Mouse (Mus musculus): ENCODE measurements around the gene Arhgap9.
A peak's percentile ranks its signal among the peaks of the same experiment; 100 is the strongest.
"Not testable (repeated sequence)": the region's sequence is repeated elsewhere in the genome, so short reads cannot be mapped to it uniquely, and the experiment has no call there.

Arhgap9 gene

GRCm38 (mm10) chr10:127292987-127293538 is 28.7 kb upstream of the Arhgap9 start:
- DNase-seq = peak; percentile 42

GRCm38 (mm10) chr10:127293590-127294113 is 28.1 kb upstream of the Arhgap9 start:
- no peak for DNase-seq

- DNase-seq = no peak
Observed at GRCm38 (mm10) chr10:127294895-127295510, 26.8 kb upstream of the Arhgap9 start.

- DNase-seq = no peak
Observed at GRCm38 (mm10) chr10:127295986-127296794, 25.6 kb upstream of the Arhgap9 start.

- DNase-seq = no peak
Observed at GRCm38 (mm10) chr10:127297015-127297871, 24.5 kb upstream of the Arhgap9 start.

- DNase-seq = no peak
Observed at GRCm38 (mm10) chr10:127300361-127300760, 21.4 kb upstream of the Arhgap9 start.

- no peak for DNase-seq
Observed at GRCm38 (mm10) chr10:127303136-127303535, 18.6 kb upstream of the Arhgap9 start.

GRCm38 (mm10) chr10:127309167-127309566 is 12.6 kb upstream of the Arhgap9 start:
- not testable (repeated sequence) for DNase-seq

GRCm38 (mm10) chr10:127310523-127311475 is 11.0 kb upstream of the Arhgap9 start:
- DNase-seq = no peak

- DNase-seq = peak; percentile 99
Observed at GRCm38 (mm10) chr10:127311476-127312355, 10.0 kb upstream of the Arhgap9 start, which contains the start of gene Mars. Gene Mars, minus strand, starts transcription at chr10:127311786.

- peak; percentile 95 for DNase-seq
Observed at GRCm38 (mm10) chr10:127312356-127312676, 9.4 kb upstream of the Arhgap9 start.

GRCm38 (mm10) chr10:127312858-127313257 is 8.9 kb upstream of the Arhgap9 start:
- DNase-seq = peak; percentile 37

- not testable (repeated sequence) for DNase-seq
Observed at GRCm38 (mm10) chr10:127313516-127313915, 8.2 kb upstream of the Arhgap9 start.

- DNase-seq = not testable (repeated sequence)
Observed at GRCm38 (mm10) chr10:127314950-127315349, 6.8 kb upstream of the Arhgap9 start.

GRCm38 (mm10) chr10:127317277-127317676 is 4.5 kb upstream of the Arhgap9 start:
- no peak for DNase-seq

GRCm38 (mm10) chr10:127318009-127318408 is 3.8 kb upstream of the Arhgap9 start:
- no peak for DNase-seq

GRCm38 (mm10) chr10:127319969-127320368 is 1.8 kb upstream of the Arhgap9 start:
- DNase-seq = no peak

- no peak for DNase-seq
Observed at GRCm38 (mm10) chr10:127322178-127322577, 414 bp downstream of the Arhgap9 start.

GRCm38 (mm10) chr10:127322669-127323068 is 905 bp downstream of the Arhgap9 start:
- no peak for DNase-seq

GRCm38 (mm10) chr10:127323131-127323855 is 1.5 kb downstream of the Arhgap9 start:
- DNase-seq = peak; percentile 66

All from lung, postnatal 36 days (tissue).